Mouse (Mus musculus): ENCODE results near the gene 4933400A11Rik.

4933400A11Rik gene

DNA sequence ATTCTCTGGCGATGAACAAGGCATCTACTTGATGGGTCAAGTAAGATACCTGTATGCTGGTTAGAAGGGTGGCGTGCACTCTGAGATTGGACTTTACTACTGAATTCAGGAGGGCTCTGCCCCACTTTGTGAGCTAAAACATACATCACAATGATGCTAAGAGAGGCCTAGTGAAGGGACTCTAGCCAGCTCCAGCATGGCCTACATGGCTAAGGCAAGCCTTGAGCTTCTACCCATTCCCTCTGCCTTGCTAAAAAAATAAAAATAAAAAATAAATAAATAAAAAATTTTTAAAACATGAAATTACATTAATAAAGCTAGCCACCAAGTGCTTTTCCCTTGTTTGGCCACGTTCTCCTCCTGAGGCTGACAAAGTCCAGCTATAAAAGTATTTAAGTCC lies at the start of gene 4933400A11Rik:
4933400A11Rik (minus strand) TSS at position 101 of the 400 bp plus-strand sequence.
- DNase-seq (ENCODE audit: low spot score in 2 of 2): no peak

DNA sequence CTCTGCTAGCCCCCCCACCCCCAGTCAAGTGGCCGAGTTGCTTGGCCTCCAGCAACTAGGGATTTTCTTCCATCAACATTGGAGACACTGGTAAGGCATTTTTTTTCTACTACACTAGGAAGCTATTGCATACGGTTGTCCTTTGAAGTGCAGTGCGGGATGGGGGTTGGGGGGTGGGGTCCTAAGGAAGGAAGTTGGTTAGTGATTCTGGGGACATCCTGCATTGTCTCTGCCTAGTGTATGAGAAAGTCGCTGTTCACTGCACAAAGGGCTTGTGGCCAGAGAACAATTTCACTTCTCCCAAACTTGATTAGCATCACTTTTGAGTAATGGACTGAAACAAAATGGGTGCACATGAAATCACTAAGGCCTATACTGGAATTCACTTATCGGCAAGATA lies 48.7 kb upstream of the 4933400A11Rik start:
- no peak for DNase-seq (ENCODE audit: low spot score in 2 of 2)

DNA sequence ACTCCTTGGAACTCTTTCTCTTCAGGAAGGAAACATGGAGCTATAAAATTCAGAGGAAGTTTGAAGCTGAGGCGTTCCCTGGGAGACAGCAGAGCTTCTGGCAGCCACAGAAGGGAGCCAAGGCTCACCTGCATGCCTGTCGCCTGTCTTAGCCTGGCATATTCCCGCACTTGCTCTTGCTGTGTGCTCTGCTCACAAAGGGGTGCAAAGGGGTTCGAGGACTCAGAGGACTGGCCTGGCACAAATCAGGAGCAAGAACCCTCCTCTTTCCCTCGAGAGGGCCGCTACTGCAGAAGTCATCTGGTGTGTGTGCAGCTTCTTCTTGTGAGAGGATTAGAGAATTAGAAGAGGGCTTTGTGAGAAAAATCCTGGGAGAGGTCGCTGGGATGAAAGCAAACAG lies 48.3 kb upstream of the 4933400A11Rik start:
- DNase-seq (ENCODE audit: low spot score in 2 of 2): no peak

DNA sequence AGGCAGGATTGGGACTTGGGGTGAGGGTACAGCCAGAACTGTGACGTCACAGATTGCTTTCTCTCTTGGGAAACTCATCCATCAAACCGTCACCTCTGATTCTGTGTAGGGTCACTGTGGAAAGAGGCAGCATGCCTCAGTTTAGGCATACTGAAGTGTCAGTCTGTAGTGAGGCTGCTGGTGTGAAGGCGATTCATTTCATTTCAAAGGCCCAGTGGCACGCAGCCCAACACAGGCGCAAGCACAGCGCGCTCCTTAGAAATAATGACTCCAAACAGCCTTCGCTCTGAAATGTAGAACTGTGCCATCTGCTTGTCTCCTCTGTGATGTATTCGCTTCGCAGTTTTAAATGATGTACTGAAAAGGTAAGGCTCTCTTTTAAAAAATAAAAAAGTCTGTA lies 47.5 kb upstream of the 4933400A11Rik start:
- DNase-seq (ENCODE audit: low spot score in 2 of 2): peak; percentile 6 to 55

DNA sequence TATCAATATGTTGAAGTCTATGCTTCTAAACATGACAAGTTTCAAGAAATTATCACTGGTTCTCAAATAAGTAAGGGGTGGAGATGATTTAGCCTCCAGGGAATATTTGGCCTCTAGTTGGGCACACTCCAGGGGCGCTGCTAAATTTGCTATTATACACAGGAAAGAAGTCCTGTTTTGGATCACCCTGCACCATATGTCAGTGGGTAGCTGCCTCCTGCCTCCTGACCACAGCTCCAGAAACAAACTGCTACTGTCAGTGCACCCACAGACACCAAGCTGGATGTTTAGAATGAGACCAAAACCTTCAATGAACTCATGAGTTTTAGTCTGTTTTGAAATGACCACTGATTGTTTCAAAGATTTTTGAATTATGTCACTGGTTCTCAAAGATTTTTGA lies 34.2 kb upstream of the 4933400A11Rik start:
- DNase-seq (ENCODE audit: low spot score in 2 of 2): no peak

DNA sequence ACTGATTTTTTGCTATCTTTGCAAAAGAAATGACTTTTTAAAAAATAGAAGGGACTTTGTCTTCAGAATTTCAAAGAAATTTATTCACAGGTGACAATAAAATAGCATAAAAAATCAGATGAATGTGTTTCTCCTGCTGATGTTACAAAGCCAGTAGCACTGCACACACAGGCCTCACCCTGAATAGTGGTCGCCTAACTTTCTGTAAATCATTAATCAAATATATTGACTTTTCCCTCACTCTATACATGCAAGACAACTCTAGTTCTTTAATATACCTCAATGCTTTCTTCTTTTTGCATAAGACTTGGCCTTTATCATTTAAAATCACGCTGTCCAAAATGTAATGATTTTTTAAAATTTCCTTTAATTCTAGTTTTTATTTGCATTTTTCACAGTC lies 32.3 kb upstream of the 4933400A11Rik start:
- no peak for DNase-seq (ENCODE audit: low spot score in 2 of 2)

DNA sequence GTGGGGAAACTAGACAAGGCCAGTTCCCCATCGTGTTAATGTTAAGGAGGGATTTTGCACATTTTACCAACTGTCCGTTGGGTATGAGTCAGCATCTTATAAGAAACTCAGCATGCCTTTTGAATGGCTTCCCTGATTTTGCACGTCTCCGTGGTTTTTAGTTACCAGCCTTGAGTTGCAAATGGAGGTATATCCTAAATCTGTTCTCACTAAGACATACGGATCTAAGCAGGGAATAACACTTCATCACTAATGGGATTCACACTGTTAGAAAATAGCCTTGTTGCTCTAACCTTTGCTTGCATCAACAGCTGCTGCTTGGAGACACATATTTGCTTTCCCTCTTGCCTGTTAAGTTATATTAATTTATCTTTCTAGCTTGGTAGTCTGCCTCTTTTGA lies 31.9 kb upstream of the 4933400A11Rik start:
- DNase-seq (ENCODE audit: low spot score in 2 of 2): no peak

DNA sequence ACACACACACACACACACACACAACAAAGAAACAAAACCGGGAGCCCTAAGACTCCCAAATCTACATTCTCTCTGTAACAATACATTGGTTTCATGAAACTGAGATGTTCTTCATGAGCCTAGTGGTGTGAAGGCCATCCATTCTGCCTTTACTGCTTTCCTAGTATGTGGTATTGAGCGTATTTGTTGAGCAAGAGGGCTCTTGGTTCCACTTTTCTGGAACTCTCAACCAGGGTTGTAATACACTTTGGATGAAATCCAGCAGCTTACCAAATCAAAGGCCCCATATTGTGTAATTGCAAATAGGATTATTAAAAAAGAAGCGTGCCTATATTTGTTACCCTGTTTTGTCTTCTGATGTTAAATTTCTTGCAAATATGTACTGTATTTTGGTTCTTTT lies 28.3 kb upstream of the 4933400A11Rik start:
- no peak for DNase-seq (ENCODE audit: low spot score in 2 of 2)

DNA sequence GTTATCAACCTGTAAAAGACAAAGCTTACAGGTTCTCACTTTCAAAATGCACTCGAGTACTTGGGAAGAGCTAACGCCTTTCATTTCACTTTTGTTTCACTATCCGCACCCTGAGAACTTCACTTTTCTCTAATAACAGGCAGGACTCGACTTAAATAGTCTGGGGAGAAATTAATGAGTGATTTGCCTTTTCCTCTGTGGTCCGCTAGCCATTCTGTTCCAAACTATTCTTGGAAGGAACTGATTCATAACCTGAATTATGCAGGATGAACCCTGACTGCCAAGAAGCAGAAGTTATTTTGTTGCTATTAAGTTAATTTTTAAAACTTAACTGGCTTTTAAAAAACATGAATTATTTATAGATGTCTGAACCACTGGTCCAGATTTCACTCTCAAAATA lies 26.4 kb upstream of the 4933400A11Rik start:
- DNase-seq (ENCODE audit: low spot score in 2 of 2): no peak

DNA sequence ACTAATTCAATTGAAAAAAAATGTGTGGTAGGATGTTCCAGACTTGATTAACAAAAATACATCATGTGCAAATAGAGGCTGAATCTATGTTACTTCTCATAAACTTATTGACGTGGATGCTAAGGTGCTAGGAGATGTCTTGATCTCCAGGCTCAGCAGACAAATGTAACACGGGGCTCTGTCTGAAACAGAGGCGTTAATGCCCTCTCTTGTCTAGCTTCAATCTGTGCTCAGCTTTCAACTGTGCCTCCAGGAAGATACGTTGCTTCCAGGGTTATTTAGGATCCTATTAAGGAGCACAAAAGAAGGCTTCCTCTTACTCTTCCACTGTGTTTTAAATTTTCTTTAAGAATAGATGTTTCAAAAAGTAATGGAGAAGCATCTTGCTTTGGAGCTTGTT lies 20.8 kb upstream of the 4933400A11Rik start:
- DNase-seq (ENCODE audit: low spot score in 2 of 2): no peak

DNA sequence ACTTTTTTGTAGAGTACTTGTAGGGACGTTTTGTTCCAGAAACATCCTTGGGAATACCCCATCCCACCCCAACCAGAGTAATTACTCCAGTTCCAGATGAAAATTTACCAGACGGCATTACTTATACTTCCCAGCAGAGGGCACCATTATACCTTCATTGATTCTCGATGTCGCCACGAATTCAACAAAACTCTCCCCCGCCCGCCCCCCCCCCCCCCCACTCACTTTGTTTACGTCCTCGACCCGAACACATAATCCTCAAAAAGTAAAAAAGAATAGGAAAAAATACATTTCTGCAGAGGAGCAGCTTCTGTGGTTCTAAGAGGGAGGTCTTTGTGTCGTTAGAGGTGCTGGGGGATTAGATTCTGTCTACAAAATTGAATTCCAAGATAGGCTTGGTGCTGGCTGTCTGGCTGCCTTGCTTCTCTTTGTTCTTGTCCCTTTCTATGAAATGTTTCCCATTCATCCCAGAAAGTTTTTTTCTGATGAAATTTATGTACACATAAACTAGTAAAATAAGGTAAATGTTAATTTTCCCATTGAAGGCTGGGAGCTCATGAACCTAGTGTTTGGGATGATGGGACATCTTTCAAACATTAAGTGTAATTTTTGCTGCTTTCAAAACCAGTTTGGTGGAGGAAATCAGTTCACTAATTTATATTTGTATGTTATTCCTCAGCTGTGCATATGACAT lies 19.7 kb upstream of the 4933400A11Rik start:
- DNase-seq (ENCODE audit: low spot score in 2 of 2): peak in 1 of 2 experiments; percentile 70

DNA sequence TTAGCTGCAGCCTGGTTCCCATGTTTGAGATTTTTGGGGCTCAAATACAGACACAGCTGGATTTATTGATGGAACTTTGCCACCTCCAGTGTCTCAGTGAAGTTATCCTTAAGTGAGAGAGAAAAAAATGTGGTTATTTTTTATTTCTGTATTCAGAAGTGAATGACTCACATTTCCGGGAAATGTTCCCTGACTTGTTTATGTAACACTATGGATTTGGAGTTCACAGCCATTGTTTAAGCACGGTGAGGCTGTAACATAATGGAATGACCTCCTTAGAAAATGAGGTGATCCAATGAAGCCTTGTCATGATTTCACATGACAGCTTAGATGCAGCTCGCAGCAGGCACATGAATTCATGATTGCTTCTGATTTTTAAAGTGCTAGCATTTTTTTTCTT lies 17.7 kb upstream of the 4933400A11Rik start:
- peak in 1 of 2 experiments; percentile 4 for DNase-seq (ENCODE audit: low spot score in 2 of 2)

DNA sequence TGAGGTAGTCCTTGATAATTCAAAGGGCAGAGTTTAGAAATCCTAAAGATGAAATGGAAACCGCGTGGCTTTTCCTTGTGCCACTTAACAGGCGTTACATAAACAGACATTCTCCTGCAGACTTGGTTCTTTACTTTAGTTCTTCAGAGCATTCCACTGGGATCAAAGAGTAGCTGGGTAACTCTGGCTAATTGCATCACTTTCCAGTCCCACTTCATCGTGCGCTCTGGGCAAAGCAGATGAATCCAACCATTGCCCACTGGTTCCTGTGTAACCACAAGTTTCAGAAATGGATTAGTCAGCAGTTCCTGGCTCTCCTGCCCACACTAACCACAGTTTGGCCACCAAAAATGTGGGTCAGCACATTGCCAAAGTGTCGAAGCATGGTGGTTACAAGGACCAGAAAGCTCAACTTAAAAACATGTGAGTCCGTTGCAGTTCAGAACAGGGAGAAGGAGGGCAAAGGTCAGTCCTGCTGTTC lies 15.4 kb upstream of the 4933400A11Rik start:
- no peak for DNase-seq (ENCODE audit: low spot score in 2 of 2)

DNA sequence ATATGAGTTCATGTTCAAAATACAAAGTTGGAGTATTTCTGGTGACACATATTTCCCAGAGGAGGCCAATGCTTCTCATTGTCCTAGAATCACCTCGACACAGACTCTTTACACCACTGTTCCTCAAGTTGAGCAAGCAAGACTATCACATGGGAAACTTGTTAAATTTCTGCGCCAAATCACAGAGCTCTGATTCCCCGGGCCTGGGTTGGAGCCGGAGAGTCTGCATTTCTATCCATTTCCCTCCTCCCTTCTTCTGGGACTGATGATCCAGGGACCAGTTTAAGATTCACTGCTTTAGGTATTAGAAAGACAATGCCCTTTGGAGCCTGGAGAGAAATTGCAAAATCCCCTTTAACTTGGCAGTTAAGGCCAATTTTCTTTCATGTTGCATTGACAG lies 15.0 kb upstream of the 4933400A11Rik start:
- DNase-seq (ENCODE audit: low spot score in 2 of 2): no peak

DNA sequence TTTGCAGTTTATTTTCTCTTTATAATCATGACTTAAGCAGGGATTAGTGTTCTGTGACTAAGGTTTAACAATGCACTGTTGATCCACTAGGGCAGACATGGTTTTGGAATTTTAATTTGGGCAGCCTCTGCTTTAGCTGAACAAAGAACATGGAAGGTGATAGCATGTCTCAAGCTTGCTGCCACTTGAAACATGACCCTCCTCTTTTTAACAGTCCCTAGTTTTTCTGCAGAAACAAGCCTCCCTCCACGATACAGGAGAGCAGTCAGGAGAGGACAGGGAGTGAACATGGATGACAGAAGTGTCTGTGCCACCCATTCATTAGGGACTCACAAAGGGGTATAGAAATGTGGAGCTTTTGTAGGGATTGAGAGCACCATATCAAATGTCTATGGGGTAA lies 13.4 kb upstream of the 4933400A11Rik start:
- no peak for DNase-seq (ENCODE audit: low spot score in 2 of 2)

DNA sequence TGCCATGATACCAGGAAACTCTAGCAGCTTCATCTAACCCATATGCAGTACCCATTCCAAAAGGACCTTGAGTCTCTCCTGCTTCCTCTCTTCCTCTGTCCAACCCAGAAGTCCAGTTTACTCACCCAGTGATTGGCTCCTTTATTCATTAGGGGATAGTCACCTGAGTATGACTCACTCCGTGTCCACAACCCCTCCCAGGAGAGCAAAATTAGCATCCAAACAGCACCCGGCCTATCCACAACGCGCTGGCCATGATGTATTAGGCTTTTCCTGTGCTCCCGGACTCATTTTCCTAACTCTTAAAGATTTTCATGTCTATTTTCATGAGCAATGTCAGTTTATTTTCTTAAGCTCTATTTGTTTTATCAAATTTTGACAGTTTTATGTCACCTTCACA lies 10.3 kb upstream of the 4933400A11Rik start:
- DNase-seq (ENCODE audit: low spot score in 2 of 2): no peak

DNA sequence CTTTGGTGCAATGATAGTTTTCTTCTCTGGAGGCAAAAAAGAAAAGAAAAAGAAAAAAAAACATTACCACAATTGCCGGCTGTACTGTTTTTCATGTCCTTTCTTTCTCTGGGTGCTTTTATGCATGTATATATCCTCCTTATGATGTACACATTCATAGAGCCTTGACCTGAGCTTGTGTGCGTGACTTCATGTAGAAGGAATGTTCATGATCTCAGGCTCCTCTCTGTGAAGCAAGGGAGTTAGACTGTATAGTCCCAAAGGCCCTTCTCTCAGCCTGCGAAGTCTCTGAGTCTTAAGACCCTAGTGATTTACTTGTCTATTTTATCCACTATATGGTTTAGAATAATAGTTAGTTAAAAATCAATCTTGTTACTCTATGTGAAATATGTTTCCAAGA lies 21.4 kb downstream of the 4933400A11Rik start:
- DNase-seq (ENCODE audit: low spot score in 2 of 2): no peak

DNA sequence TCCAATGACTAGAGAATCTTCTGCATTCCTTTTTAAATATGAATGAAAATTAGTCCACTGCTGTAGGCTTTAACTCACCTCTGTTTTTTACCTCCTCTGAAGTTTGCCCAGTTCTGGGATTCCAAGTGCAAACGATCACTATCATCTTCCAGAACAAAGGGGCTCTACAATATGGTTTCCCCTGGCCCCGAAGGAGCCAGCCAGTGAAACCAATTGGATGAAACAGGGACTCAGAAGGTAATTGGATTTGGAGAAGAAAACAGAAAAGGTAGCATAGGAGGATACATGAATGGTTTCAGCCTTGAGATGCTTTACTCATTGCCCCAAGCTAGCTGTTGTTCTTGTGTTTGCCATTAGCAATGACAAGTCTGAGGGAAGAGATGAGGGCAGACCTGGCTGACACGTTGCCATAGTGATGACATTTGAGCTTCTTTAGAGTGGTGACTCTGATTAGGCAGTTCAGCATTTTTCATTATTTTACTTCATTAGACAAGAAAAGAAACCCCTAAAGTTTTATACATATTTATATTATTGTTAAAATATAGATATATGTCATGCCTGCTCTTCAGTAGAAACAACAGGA lies 44.0 kb downstream of the 4933400A11Rik start:
- no peak for DNase-seq (ENCODE audit: low spot score in 2 of 2)

Data from frontal cortex, postnatal 36 days (tissue).